Mouse (Mus musculus): ENCODE measurements around the gene Tmem63b.

DNA sequence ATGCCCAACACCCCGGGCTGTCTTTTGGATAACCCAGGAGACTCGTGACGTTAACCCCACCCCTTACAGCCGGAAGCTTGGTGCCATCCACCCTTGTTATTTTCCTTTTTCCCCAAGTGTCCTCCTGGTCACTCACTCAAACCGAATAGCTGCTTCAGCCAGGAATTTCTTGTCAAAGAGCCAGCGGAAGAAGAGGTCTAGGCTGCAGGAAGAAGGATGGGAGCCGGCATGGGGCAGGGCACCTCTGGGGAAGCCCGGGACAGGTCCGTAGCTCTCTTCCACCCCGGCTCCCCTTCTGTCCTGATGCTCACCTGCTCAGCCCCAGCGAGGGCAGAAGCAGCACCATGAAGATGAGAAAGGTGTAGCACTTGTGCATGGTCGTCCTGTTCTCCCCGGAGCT, 22.1 kb downstream of the Tmem63b start:
- TF ChIP-seq CTCF (IDR thresholded peaks at IDR 0.05; ENCODE audit: low read depth, low read length) (no peak), EP300 (IDR thresholded peaks at IDR 0.05; ENCODE audit: insufficient read depth, low read depth, low read length) (no peak), POLR2A (IDR thresholded peaks at IDR 0.05; ENCODE audit: insufficient read depth, low read length) (no peak)

Measured in ES-Bruce4 (cell line).